Mouse (Mus musculus) forebrain, embryonic 13.5 days (tissue): ENCODE measurements around the gene Lmo7. TPM values are rescaled to one million over a fixed set of nuclear protein-coding genes. Genes with fewer than 3 reads are reported as not detected.

Source experiments
- ATAC-seq: fragments of 200-750 bp; cut with Nextera tagmentation; 2 replicates; pipeline ENCODE4 v1.8.0; 2017
- H3K27ac ChIP-seq: fragments of 300-500 bp; sonication (generic); 2 replicates; pipeline ENCODE4 v1.5.1; 2015; ENCODE audit warnings: inconsistent platforms, mild to moderate bottlenecking, moderate library complexity
- H3K27me3 ChIP-seq: fragments of 300-500 bp; sonication (generic); 2 replicates; pipeline ENCODE4 v1.6.1; 2015; ENCODE audit warnings: mild to moderate bottlenecking, inconsistent platforms
- H3K36me3 ChIP-seq: fragments of 300-500 bp; sonication (generic); 2 replicates; pipeline ENCODE4 v1.6.1; 2015; ENCODE audit warnings: mild to moderate bottlenecking, inconsistent platforms; ENCODE audit not compliant: poor library complexity, severe bottlenecking
- H3K4me1 ChIP-seq: fragments of 300-500 bp; sonication (generic); 2 replicates; pipeline ENCODE4 v1.6.1; 2015; ENCODE audit warnings: inconsistent platforms
- H3K4me2 ChIP-seq: fragments of 300-500 bp; sonication (generic); 2 replicates; pipeline ENCODE4 v1.6.1; 2015; ENCODE audit warnings: inconsistent platforms, mild to moderate bottlenecking, moderate library complexity
- H3K4me3 ChIP-seq: fragments of 300-500 bp; sonication (generic); 2 replicates; pipeline ENCODE4 v1.5.1; 2015; ENCODE audit warnings: mild to moderate bottlenecking, inconsistent platforms
- H3K9ac ChIP-seq: fragments of 300-500 bp; sonication (generic); 2 replicates; pipeline ENCODE4 v1.6.1; 2015; ENCODE audit warnings: mild to moderate bottlenecking, inconsistent platforms
- H3K9me3 ChIP-seq: fragments of 300-500 bp; sonication (generic); replicated peaks from 2 replicates; pipeline ENCODE4 v1.6.1; 2016; ENCODE audit warnings: inconsistent platforms
- WGBS: fragments of 180-500 bp; shearing (Covaris S2); methylation state at CpG from one replicate; pipeline ENCODE4 v1.1.7; 2015; 5-methylcytosine and 5-hydroxymethylcytosine counted together
- polyA plus RNA-seq: library from polyadenylated mRNA; unstranded; fragments of >200 nt; fragmentation: Nextera tagmentation; extraction: Ambion mirVana; gene quantifications from 2 replicates; pipeline ENCODE4 v1.2.1, GENCODE M21; 2015

The Lmo7 gene
- polyA plus RNA-seq, 1 experiment from 2014 or later, result 2.1 TPM

- WGBS, result 41% methylated on average over 3 of the region's 3 CpGs
- peak; percentile 37 for ATAC-seq
- peaks cover 3% of the 10 kb centered on the region; the same call in 1 of the 2 replicates for H3K4me1 ChIP-seq
- H3K9ac ChIP-seq, result no peak overlapping the region
- H3K4me2 ChIP-seq, result no peak overlapping the region
- H3K4me3 ChIP-seq, result no peak overlapping the region
- no peaks in the 10 kb centered on the region for H3K36me3 ChIP-seq
- no peak overlapping the region for H3K27ac ChIP-seq
- H3K9me3 ChIP-seq, result no peaks in the 10 kb centered on the region
- H3K27me3 ChIP-seq, result no peaks in the 10 kb centered on the region
Measured at GRCm38 (mm10) chr14:101781943-101782510, 52.3 kb downstream of the Lmo7 start.

- H3K9ac ChIP-seq, result no peak overlapping the region
- no peak for ATAC-seq
- no peaks in the 10 kb centered on the region for H3K36me3 ChIP-seq
- H3K4me1 ChIP-seq, result no peaks in the 10 kb centered on the region
- no peak overlapping the region for H3K27ac ChIP-seq
- no peaks in the 10 kb centered on the region for H3K9me3 ChIP-seq
- 95% methylated on average over 3 of the region's 3 CpGs for WGBS
- no peaks in the 10 kb centered on the region for H3K27me3 ChIP-seq
- H3K4me3 ChIP-seq, result no peak overlapping the region
- no peak overlapping the region for H3K4me2 ChIP-seq
Measured at GRCm38 (mm10) chr14:101784315-101784945, 54.7 kb downstream of the Lmo7 start.

- no peak overlapping the region for H3K9ac ChIP-seq
- no peaks in the 10 kb centered on the region for H3K9me3 ChIP-seq
- 67% methylated on average over 5 of the region's 5 CpGs for WGBS
- H3K4me1 ChIP-seq, result no peaks in the 10 kb centered on the region
- no peak overlapping the region for H3K27ac ChIP-seq
- H3K36me3 ChIP-seq, result no peaks in the 10 kb centered on the region
- ATAC-seq, result peak; percentile 55; the same call in 1 of the 2 replicates
- H3K27me3 ChIP-seq, result no peaks in the 10 kb centered on the region
- no peak overlapping the region for H3K4me3 ChIP-seq
- no peak overlapping the region for H3K4me2 ChIP-seq
Measured at GRCm38 (mm10) chr14:101787903-101788302, 58.1 kb downstream of the Lmo7 start.

GRCm38 (mm10) chr14:101788475-101788874 lies 58.7 kb downstream of the Lmo7 start:
- H3K9ac ChIP-seq, result no peak overlapping the region
- H3K4me3 ChIP-seq, result no peak overlapping the region
- H3K4me2 ChIP-seq, result no peak overlapping the region
- H3K36me3 ChIP-seq, result no peaks in the 10 kb centered on the region
- ATAC-seq, result no peak
- no peaks in the 10 kb centered on the region for H3K4me1 ChIP-seq
- H3K27me3 ChIP-seq, result no peaks in the 10 kb centered on the region
- WGBS, result 81% methylated on average over 6 of the region's 6 CpGs
- H3K9me3 ChIP-seq, result no peaks in the 10 kb centered on the region
- H3K27ac ChIP-seq, result no peak overlapping the region

GRCm38 (mm10) chr14:101794553-101795177 lies 64.9 kb downstream of the Lmo7 start:
- no peaks in the 10 kb centered on the region for H3K9me3 ChIP-seq
- no peak overlapping the region for H3K4me2 ChIP-seq
- H3K36me3 ChIP-seq, result no peaks in the 10 kb centered on the region
- WGBS, result 94% methylated on average over 10 of the region's 10 CpGs
- ATAC-seq, result no peak
- no peaks in the 10 kb centered on the region for H3K27me3 ChIP-seq
- H3K4me3 ChIP-seq, result no peak overlapping the region
- H3K9ac ChIP-seq, result no peak overlapping the region
- H3K27ac ChIP-seq, result no peak overlapping the region
- no peaks in the 10 kb centered on the region for H3K4me1 ChIP-seq

DNA sequence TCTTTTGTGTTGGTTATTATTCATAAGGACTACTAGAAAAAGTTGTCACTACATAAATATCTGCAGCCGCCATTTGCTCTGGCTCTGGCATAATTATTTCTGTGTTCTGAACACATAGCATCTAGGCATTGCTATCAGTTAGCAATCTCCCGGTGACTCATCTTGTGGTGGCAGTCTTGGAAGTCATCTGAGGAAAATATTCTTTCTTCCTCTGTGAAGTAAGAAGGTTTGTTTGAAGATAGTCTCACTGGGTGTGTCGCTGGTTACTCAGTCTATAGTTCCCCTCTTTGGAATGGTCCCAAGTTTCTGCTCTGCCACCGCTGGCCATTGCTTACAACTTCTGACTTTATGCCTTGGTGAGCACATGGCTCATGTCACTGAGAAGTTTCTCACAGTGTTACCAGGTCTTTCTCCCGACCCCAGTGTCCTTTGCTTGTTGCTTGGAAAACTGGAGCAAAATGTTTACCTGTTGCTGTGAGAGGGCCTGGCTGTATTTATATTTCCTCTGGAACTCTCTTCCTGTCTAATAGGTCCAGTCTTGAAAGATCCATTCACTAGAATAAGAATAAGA lies 68.3 kb downstream of the Lmo7 start:
- Histone ChIP-seq H3K9ac (no peak overlapping the region), H3K9me3 (no peaks in the 10 kb centered on the region), H3K4me1 (no peaks in the 10 kb centered on the region), H3K36me3 (no peaks in the 10 kb centered on the region), H3K27me3 (no peaks in the 10 kb centered on the region), H3K4me2 (no peak overlapping the region), H3K27ac (no peak overlapping the region), H3K4me3 (no peak overlapping the region)
- WGBS, result 91% methylated on average over 5 of the region's 5 CpGs
- ATAC-seq, result no peak

- H3K9ac ChIP-seq, result no peak overlapping the region
- no peak overlapping the region for H3K4me3 ChIP-seq
- H3K9me3 ChIP-seq, result no peaks in the 10 kb centered on the region
- no peak overlapping the region for H3K4me2 ChIP-seq
- no peaks in the 10 kb centered on the region for H3K36me3 ChIP-seq
- H3K27me3 ChIP-seq, result no peaks in the 10 kb centered on the region
- ATAC-seq, result no peak
- WGBS, result 59% methylated on average over 2 of the region's 2 CpGs
- H3K4me1 ChIP-seq, result no peaks in the 10 kb centered on the region
- H3K27ac ChIP-seq, result no peak overlapping the region
Measured at GRCm38 (mm10) chr14:101798766-101799165, 69.0 kb downstream of the Lmo7 start.

DNA sequence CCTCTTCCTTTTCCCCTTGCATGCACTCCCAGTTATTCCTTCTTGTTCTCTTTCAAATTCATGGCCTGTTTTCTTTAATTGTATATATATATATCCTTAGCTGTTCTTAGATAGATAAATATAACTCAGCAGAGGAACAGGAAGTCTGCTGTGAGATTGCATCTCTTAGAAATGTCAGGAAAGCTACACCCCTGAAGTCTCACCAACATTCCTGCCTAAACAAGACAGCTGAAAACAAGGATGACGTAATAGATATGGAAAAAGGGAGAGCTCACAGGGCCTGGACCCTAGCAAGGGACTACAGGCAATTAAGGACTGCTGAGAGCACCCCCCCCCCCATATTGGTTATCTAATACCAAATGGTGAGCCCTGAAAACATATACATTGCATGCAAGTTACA lies 71.9 kb downstream of the Lmo7 start:
- WGBS, result 68% methylated on average over 1 of the region's 1 CpGs
- Histone ChIP-seq H3K9me3 (no peaks in the 10 kb centered on the region), H3K27ac (no peak overlapping the region), H3K4me1 (no peaks in the 10 kb centered on the region), H3K9ac (no peak overlapping the region), H3K36me3 (no peaks in the 10 kb centered on the region), H3K4me2 (no peak overlapping the region), H3K27me3 (no peaks in the 10 kb centered on the region), H3K4me3 (no peak overlapping the region)
- no peak for ATAC-seq

DNA sequence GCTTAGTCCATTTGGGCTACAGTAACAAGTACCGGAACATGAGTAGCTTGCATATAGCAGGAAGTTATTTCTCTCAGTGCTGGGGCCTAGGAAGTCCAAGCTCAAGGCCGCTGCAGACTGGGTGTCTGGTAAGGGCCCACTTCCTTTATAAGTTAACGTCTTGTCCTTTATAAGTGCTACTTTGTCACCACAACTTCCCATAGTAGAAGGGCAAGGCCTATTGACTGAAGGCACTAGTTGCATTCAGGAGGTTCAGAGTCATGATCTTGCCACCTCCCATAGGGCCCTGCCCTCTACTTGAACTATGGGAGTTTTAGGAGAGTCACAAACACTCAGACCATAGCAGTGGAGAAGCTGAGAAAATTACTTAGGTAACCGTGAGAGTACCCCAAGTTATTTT lies 74.4 kb downstream of the Lmo7 start:
- H3K27me3 ChIP-seq, result no peaks in the 10 kb centered on the region

DNA sequence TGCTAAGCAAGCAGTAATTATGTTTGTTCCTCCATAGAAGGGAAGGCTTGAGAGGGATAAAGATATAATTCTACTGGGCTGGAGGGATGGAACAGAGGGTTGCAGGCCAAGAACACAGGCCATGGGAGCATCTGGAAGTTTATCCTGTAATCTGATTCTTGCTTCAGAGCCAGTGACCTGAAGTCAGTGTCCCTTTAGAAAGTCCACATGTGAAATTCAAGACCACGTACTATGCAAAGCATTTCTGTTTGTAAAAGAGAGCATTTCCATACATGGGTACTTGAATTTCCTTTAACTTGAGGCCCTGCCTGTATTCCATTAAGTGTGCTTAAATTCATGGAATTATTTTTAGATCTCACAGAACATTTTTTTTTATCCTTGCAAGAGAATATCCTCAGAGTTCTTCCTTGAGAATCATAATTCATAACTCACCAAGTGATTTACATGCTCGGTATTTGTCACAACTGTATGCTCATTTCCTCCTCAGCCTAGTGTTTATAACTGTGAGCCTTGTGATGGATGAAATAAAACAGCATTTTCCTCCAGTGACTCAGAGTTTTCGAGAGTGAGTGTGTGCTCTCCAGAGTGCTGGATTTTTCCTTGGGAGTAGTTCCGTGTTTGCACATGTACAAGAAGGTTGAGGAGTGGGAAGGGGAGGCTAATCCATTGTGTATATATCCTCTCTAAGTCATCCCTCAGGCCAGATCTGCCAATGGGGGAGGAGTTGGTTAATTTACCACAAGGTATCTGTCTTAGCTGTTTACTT lies 75.0 kb downstream of the Lmo7 start:
- no peak overlapping the region for H3K27ac ChIP-seq
- WGBS, result 79% methylated on average over 4 of the region's 4 CpGs
- no peaks in the 10 kb centered on the region for H3K4me1 ChIP-seq
- H3K9me3 ChIP-seq, result no peaks in the 10 kb centered on the region
- ATAC-seq, result no peak
- H3K9ac ChIP-seq, result no peak overlapping the region
- H3K4me2 ChIP-seq, result no peak overlapping the region
- H3K4me3 ChIP-seq, result no peak overlapping the region
- H3K36me3 ChIP-seq, result no peaks in the 10 kb centered on the region
- H3K27me3 ChIP-seq, result no peaks in the 10 kb centered on the region

More for the DNA sequence above, 74.4 kb downstream of the Lmo7 start:
- H3K9me3 ChIP-seq, result no peaks in the 10 kb centered on the region
- no peak overlapping the region for H3K27ac ChIP-seq
- H3K4me1 ChIP-seq, result no peaks in the 10 kb centered on the region
- H3K4me3 ChIP-seq, result no peak overlapping the region
- H3K36me3 ChIP-seq, result no peaks in the 10 kb centered on the region
- ATAC-seq, result no peak
- WGBS, result 83% methylated on average over 4 of the region's 4 CpGs
- H3K9ac ChIP-seq, result no peak overlapping the region
- no peak overlapping the region for H3K4me2 ChIP-seq

- no peaks in the 10 kb centered on the region for H3K4me1 ChIP-seq
- no peaks in the 10 kb centered on the region for H3K9me3 ChIP-seq
- no peaks in the 10 kb centered on the region for H3K36me3 ChIP-seq
- no peak overlapping the region for H3K9ac ChIP-seq
- no peak overlapping the region for H3K4me2 ChIP-seq
- WGBS, result 84% methylated on average over 7 of the region's 7 CpGs
- no peak for ATAC-seq
- H3K4me3 ChIP-seq, result no peak overlapping the region
- no peaks in the 10 kb centered on the region for H3K27me3 ChIP-seq
- H3K27ac ChIP-seq, result no peak overlapping the region
Measured at GRCm38 (mm10) chr14:101805328-101805697, 75.6 kb downstream of the Lmo7 start.

DNA sequence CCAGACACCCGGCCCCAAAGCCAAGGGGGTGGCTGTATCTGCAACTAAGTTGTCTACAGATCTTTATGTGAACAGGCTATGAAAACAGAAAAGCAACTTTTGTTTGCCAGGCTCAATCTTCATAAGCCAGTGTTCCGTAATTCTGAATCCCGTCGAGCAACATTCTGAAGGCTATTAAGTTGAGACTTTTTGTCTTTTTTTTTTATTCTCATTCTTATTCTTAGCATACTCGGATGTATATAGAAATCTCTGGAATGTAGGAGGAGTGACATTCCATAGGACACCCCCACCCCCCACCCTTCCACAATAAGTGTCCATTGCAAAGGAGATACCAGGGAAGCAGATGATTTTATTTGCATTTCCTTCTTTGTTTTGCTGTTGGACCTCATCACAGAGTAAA lies 76.3 kb downstream of the Lmo7 start:
- Histone ChIP-seq H3K4me3 (no peak overlapping the region), H3K9ac (no peak overlapping the region), H3K36me3 (no peaks in the 10 kb centered on the region), H3K27me3 (no peaks in the 10 kb centered on the region), H3K9me3 (no peaks in the 10 kb centered on the region), H3K4me2 (no peak overlapping the region), H3K4me1 (no peaks in the 10 kb centered on the region), H3K27ac (no peak overlapping the region)
- no peak for ATAC-seq
- 68% methylated on average over 5 of the region's 5 CpGs for WGBS
